Mouse (Mus musculus): ENCODE results near the gene Cyp11a1. TPM values are rescaled to one million over a fixed set of nuclear protein-coding genes. Genes with fewer than 3 reads are reported as not detected.

Cyp11a1 gene
- polyA plus RNA-seq (2015; fragmentation: Nextera tagmentation; extraction: Ambion mirVana) = 0.76 and 1.6 TPM in 2 replicates

DNA sequence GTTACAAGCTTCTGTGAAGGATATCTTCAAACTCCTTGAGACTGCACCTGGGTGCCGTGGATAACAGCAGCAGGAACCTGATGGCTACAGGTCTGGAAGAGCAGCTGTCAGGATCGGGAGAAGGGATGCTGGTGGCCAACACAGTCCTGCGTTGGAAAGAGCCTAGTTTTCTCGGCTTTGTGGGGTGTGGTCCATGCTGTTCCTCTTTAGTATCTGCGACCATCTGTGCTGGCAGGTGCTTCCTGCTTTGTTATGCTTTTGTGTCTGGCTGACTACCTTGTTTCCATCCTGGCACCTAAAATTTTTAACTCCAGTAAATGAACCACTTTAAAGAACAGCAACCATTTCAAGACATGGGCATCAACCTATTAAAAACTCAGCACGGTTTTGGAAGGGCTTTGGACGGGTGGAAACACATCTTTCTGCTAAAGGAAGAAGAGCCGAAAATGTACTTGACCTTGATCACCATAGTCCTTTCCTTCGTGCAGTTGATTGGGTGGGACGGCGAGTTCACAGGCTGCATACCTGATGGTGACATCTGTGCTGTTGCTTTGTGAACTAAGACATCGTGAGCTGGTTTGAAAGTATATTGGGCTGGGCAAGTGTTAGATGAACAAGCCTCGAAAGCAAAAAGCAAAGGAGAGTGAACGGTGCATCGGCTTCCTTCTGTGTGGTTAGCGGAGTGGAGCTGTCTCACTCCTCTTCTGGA, at the start of gene Cyp11a1:
Gene Cyp11a1, plus strand, starts transcription at position 659 of the 709 bp plus-strand sequence.
- Histone ChIP-seq H3K4me1 (ENCODE audit: control insufficient read depth, insufficient read depth, low read length) (peaks cover 12% of the 10 kb centered on the region), H3K9ac (ENCODE audit: low read depth, low read length) (no peak within 1 kb of the TSS), H3K27ac (ENCODE audit: low read length) (no peak within 1 kb of the TSS), H3K4me2 (ENCODE audit: low read length) (no peak within 1 kb of the TSS), H3K27me3 (ENCODE audit: control insufficient read depth, insufficient read depth, low read depth, low read length) (no peaks in the 10 kb centered on the region), H3K4me3 (ENCODE audit: low read depth, low read length) (no peak within 1 kb of the TSS), H3K9me3 (replicated peaks; ENCODE audit: control insufficient read depth, low read length, poor library complexity, severe bottlenecking) (no peaks in the 10 kb centered on the region), H3K36me3 (ENCODE audit: control insufficient read depth, insufficient read depth, low read length) (no peaks in the 10 kb centered on the region)
- ATAC-seq = no peak
- 87% methylated on average over 16 of the region's 16 CpGs for WGBS

DNA sequence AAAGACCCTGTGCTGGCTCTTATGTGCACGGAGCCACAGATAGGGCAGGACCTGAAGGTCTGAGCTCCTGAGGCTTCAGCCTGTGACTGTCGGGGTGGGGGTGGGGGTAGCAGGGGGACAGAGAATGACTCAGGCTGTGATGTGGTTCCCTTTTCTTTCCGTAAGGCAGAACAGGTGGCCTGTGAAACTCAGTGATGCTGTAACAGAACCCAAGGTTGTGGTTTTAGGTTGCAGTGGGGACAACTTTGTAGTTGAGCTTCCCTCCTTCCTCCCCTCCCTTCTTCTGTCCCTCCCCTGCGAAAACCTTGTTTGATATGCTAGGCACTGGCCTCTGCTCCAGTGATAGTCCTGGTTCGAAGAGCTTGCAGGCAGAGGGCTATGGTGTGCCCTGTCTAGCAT, 49.4 kb upstream of the Cyp11a1 start:
- H3K9ac ChIP-seq (ENCODE audit: low read depth, low read length) = no peak overlapping the region
- no peak for ATAC-seq
- no peaks in the 10 kb centered on the region for H3K4me1 ChIP-seq (ENCODE audit: control insufficient read depth, insufficient read depth, low read length)
- H3K27ac ChIP-seq (ENCODE audit: low read length) = no peak overlapping the region
- no peak overlapping the region for H3K4me2 ChIP-seq (ENCODE audit: low read length)
- no peak overlapping the region for H3K4me3 ChIP-seq (ENCODE audit: low read depth, low read length)
- H3K27me3 ChIP-seq (ENCODE audit: control insufficient read depth, insufficient read depth, low read depth, low read length) = no peaks in the 10 kb centered on the region
- 78% methylated on average over 5 of the region's 5 CpGs for WGBS
- no peaks in the 10 kb centered on the region for H3K9me3 ChIP-seq (replicated peaks; ENCODE audit: control insufficient read depth, low read length, poor library complexity, severe bottlenecking)
- H3K36me3 ChIP-seq (ENCODE audit: control insufficient read depth, insufficient read depth, low read length) = peaks cover 14% of the 10 kb centered on the region; the same call in 1 of the 2 replicates

DNA sequence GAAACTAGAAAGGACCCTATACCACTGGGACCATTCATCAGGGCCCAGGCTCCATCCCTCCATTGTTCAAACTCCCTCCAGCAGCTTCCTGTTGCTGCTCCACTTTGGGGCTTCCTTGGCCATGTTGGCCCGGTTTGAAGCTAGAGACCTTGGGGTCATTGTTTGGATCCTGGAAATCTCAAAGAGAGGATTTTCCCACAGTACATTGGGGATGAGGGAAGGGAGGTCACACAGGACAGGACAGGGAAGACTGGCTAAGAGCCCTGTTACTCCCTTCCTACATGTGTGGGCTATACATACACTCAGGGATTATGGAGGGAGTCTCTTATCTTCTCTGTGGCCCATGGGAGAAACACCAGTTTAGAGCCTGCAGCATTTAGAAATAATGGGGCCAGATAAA, 47.6 kb upstream of the Cyp11a1 start:
- no peaks in the 10 kb centered on the region for H3K27me3 ChIP-seq (ENCODE audit: control insufficient read depth, insufficient read depth, low read depth, low read length)
- WGBS = 83% methylated on average over 1 of the region's 1 CpGs
- H3K4me2 ChIP-seq (ENCODE audit: low read length) = no peak overlapping the region
- no peak for ATAC-seq
- no peaks in the 10 kb centered on the region for H3K4me1 ChIP-seq (ENCODE audit: control insufficient read depth, insufficient read depth, low read length)
- H3K4me3 ChIP-seq (ENCODE audit: low read depth, low read length) = no peak overlapping the region
- no peaks in the 10 kb centered on the region for H3K9me3 ChIP-seq (replicated peaks; ENCODE audit: control insufficient read depth, low read length, poor library complexity, severe bottlenecking)
- peaks cover 14% of the 10 kb centered on the region; the same call in 1 of the 2 replicates for H3K36me3 ChIP-seq (ENCODE audit: control insufficient read depth, insufficient read depth, low read length)
- no peak overlapping the region for H3K27ac ChIP-seq (ENCODE audit: low read length)
- H3K9ac ChIP-seq (ENCODE audit: low read depth, low read length) = no peak overlapping the region

DNA sequence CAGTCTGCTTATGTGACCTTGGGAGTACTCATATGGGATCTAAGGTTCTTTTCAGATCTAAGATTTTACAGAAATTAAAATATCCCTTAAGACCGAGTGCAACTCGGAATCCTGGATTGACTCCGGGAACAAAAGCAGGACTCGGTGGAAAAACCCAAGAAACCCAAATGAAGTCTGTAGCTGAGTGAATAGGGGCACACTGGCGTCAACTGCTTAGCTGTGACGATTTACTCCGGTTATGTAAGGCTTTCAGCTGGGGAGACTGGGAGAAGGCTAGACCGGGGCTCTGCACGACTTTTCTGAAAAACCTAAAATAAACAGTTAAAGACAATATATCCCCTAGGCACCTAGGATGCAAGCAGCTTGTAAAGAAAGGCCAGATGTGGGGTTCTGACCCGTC, 46.8 kb upstream of the Cyp11a1 start:
- no peak for ATAC-seq
- Histone ChIP-seq H3K4me2 (ENCODE audit: low read length) (no peak overlapping the region), H3K27me3 (ENCODE audit: control insufficient read depth, insufficient read depth, low read depth, low read length) (no peaks in the 10 kb centered on the region), H3K9me3 (replicated peaks; ENCODE audit: control insufficient read depth, low read length, poor library complexity, severe bottlenecking) (no peaks in the 10 kb centered on the region), H3K4me1 (ENCODE audit: control insufficient read depth, insufficient read depth, low read length) (no peaks in the 10 kb centered on the region), H3K27ac (ENCODE audit: low read length) (no peak overlapping the region), H3K9ac (ENCODE audit: low read depth, low read length) (no peak overlapping the region), H3K4me3 (ENCODE audit: low read depth, low read length) (no peak overlapping the region), H3K36me3 (ENCODE audit: control insufficient read depth, insufficient read depth, low read length) (peaks cover 14% of the 10 kb centered on the region; the same call in 1 of the 2 replicates)
- WGBS = 78% methylated on average over 10 of the region's 10 CpGs

DNA sequence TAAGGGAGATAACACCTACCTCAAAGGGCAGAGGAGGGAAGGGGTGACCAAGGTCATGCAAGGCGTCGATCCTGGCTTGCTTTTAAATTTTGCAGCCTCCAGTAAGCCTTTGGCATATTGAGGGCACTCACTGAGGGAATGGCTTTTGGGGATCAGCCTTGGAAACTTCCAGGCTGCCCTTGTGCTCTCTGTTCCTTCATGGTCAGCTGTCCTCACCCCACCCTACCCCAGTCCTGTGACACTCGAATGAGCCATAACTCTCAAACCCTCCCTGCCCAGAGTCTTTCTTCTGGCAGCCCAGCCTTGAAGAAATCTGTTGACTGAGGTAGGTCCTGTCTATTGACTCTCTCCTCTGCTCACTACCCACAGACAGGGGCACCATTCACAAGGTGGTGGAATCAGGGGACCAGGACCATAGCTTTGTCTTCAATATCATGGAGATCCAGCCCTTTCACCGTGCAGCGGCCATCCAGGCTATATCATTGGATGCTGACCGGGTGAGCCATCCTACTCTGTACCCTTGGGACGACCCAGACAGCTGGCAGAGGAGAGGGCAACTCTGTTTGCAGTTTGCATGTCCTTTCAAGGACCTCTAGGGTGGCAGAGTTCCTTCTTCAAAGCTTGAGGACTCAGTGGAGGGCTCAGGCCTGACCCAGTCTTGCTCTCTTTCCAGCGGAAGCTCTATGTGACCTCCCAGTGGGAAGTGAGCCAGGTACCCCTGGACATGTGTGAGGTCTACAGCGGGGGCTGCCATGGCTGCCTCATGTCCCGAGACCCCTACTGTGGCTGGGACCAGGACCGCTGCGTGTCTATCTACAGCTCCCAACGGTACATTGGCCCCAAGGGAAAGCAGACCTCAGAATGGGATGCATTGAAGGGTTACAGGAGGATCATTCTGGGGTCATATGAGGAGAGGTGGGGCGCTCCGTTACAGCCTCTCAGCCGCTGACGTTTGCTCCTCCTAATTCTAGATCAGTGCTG, 46.0 kb upstream of the Cyp11a1 start:
- no peak overlapping the region for H3K27ac ChIP-seq (ENCODE audit: low read length)
- H3K9ac ChIP-seq (ENCODE audit: low read depth, low read length) = no peak overlapping the region
- H3K4me3 ChIP-seq (ENCODE audit: low read depth, low read length) = no peak overlapping the region
- H3K27me3 ChIP-seq (ENCODE audit: control insufficient read depth, insufficient read depth, low read depth, low read length) = no peaks in the 10 kb centered on the region
- H3K9me3 ChIP-seq (replicated peaks; ENCODE audit: control insufficient read depth, low read length, poor library complexity, severe bottlenecking) = no peaks in the 10 kb centered on the region
- no peaks in the 10 kb centered on the region for H3K4me1 ChIP-seq (ENCODE audit: control insufficient read depth, insufficient read depth, low read length)
- H3K36me3 ChIP-seq (ENCODE audit: control insufficient read depth, insufficient read depth, low read length) = peaks cover 14% of the 10 kb centered on the region; the same call in 1 of the 2 replicates
- no peak for ATAC-seq
- H3K4me2 ChIP-seq (ENCODE audit: low read length) = no peak overlapping the region
- 89% methylated on average over 17 of the region's 17 CpGs for WGBS

DNA sequence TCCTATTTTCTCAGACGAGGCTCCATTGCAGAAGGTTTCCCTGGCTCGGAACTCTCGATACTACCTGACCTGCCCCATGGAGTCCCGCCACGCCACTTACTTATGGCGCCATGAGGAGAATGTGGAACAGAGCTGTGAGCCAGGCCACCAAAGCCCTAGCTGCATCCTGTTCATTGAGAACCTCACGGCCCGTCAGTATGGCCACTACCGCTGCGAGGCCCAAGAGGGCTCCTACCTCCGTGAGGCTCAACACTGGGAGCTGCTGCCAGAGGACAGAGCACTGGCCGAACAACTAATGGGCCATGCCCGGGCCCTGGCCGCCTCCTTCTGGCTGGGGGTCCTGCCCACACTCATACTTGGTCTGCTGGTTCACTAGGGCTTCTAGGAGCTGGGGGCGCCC, 45.0 kb upstream of the Cyp11a1 start:
- Histone ChIP-seq H3K4me2 (ENCODE audit: low read length) (no peak overlapping the region), H3K9me3 (replicated peaks; ENCODE audit: control insufficient read depth, low read length, poor library complexity, severe bottlenecking) (no peaks in the 10 kb centered on the region), H3K4me1 (ENCODE audit: control insufficient read depth, insufficient read depth, low read length) (no peaks in the 10 kb centered on the region), H3K27me3 (ENCODE audit: control insufficient read depth, insufficient read depth, low read depth, low read length) (no peaks in the 10 kb centered on the region), H3K4me3 (ENCODE audit: low read depth, low read length) (no peak overlapping the region), H3K36me3 (ENCODE audit: control insufficient read depth, insufficient read depth, low read length) (peaks cover 14% of the 10 kb centered on the region; the same call in 1 of the 2 replicates), H3K9ac (ENCODE audit: low read depth, low read length) (no peak overlapping the region), H3K27ac (ENCODE audit: low read length) (peak overlapping the region; percentile 17; the same call in 1 of the 2 replicates)
- WGBS = 84% methylated on average over 15 of the region's 15 CpGs
- ATAC-seq = no peak

DNA sequence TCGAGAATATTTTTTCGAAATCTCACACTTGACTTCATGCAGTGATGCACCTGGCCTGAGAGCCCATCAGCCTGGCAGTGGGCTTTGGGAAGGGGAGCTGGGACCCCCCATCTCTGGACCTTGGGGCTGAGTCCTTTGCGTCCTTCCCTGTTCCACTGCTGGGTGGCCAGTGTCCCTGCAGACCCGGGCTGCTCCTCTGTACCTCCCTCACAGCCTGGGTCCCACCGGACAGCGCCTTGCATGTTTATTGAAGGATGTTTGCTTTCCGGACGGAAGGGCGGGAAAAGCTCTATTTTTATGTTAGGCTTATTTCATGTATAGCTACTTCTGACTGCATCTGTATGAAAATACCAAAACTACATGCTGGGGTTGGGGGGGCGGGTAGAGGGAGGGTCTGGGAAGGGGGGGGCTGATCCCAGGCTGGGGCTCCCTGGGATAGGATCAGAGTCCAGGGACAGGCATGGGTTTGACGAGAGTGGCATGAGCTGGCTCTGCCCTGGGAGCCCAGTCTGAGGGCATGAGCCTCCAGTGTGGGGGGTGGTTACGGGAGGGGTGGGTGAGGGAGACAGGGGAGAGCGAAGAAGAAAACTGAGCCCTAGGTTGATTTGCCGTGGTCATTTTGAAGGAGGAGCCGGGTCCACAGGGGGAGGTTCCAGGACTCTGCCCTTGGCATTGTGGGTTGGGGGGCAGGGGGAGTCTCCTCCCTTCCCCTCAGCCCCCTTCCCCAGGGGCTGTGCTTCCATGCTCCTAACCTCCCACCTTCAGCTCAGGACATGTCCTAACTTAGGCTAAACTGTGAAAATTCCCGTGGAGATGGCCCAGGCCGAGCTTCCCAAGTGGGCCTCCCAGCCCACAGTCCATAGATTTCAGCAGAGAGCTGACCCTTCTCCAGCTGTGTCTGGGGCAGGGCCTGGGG, 44.1 kb upstream of the Cyp11a1 start:
- Histone ChIP-seq H3K4me3 (ENCODE audit: low read depth, low read length) (no peak overlapping the region), H3K4me1 (ENCODE audit: control insufficient read depth, insufficient read depth, low read length) (no peaks in the 10 kb centered on the region), H3K27ac (ENCODE audit: low read length) (no peak overlapping the region), H3K36me3 (ENCODE audit: control insufficient read depth, insufficient read depth, low read length) (peaks cover 14% of the 10 kb centered on the region; the same call in 1 of the 2 replicates), H3K4me2 (ENCODE audit: low read length) (no peak overlapping the region), H3K27me3 (ENCODE audit: control insufficient read depth, insufficient read depth, low read depth, low read length) (no peaks in the 10 kb centered on the region), H3K9me3 (replicated peaks; ENCODE audit: control insufficient read depth, low read length, poor library complexity, severe bottlenecking) (no peaks in the 10 kb centered on the region), H3K9ac (ENCODE audit: low read depth, low read length) (no peak overlapping the region)
- no peak for ATAC-seq
- WGBS = 68% methylated on average over 17 of the region's 17 CpGs

DNA sequence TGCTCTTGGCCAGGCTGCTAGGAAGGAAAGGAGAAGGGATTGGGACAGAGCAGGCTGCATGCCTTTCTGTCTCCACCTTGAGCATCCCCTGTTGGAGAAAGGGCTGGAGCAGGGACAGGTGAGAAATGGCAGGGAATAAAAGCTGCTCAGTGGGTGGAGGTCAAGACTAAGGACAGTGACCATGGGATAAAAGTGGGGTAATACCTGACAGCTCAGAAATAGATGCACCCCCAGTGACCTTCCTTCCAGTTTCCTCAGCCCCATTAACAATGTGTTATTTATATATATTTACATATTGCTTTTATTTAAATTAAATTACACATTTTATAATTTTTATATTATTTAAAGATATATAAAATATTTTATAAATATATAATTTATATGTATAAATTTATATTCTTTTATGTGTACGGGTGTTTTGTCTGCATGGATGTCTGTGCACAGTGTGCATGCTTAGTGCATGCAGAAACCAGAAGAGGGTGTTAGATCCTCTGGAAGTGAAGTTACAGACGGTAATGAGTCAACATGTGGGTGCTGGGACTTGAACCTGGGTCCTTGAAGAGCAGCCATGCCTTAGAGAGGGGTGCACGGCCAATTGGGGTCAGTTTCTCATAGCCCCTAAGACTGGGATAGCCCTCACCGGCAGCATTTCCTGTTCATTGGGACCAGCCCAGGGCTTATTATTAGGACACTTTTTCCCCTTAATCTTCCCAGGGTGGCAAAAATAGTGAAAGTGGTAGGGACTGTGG, 42.8 kb upstream of the Cyp11a1 start:
- Histone ChIP-seq H3K9me3 (replicated peaks; ENCODE audit: control insufficient read depth, low read length, poor library complexity, severe bottlenecking) (no peaks in the 10 kb centered on the region), H3K4me2 (ENCODE audit: low read length) (no peak overlapping the region)
- WGBS = 87% methylated on average over 4 of the region's 4 CpGs

More for the DNA sequence above, 42.8 kb upstream of the Cyp11a1 start:
- no peaks in the 10 kb centered on the region for H3K27me3 ChIP-seq (ENCODE audit: control insufficient read depth, insufficient read depth, low read depth, low read length)
- H3K27ac ChIP-seq (ENCODE audit: low read length) = no peak overlapping the region
- H3K36me3 ChIP-seq (ENCODE audit: control insufficient read depth, insufficient read depth, low read length) = peaks cover 9% of the 10 kb centered on the region; the same call in 1 of the 2 replicates
- no peak overlapping the region for H3K9ac ChIP-seq (ENCODE audit: low read depth, low read length)
- H3K4me1 ChIP-seq (ENCODE audit: control insufficient read depth, insufficient read depth, low read length) = no peaks in the 10 kb centered on the region
- no peak overlapping the region for H3K4me3 ChIP-seq (ENCODE audit: low read depth, low read length)
- no peak for ATAC-seq
